Mouse (Mus musculus): Measurements from ENCODE around the gene Ank3.

Ank3 gene

DNA sequence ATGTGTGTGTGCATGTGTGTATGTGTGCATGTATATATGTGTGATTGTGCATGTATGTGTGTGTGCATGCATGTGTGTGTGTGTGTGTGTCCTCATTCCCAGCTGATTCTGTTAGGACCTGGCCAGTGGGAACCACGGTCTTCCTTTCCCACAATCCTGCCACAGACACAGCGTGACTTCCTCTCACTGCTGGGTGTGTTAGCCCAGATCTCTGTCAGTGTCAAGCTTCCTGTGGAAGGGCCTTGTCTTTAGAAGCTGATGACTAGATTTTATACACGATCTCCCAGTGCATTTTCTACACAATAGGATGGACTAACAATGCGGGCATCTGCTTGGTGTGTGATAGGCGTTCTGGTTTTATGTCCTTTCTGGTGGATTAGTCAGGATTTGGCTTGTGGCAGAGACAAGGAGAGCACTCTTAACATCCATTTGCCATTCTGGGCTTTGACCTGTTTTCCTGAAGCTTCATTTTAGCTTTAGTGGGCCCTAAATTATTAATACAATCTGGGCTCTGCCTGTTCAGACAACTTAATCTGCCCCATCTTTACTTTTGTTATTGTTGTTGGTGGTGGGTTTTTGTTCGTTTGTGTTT lies 322.4 kb downstream of the Ank3 start:
- DNase-seq (ENCODE audit: low spot score), result no peak

- DNase-seq (ENCODE audit: low spot score), result no peak
Observed at GRCm38 (mm10) chr10:69724159-69724558, 325.6 kb downstream of the Ank3 start.

DNA sequence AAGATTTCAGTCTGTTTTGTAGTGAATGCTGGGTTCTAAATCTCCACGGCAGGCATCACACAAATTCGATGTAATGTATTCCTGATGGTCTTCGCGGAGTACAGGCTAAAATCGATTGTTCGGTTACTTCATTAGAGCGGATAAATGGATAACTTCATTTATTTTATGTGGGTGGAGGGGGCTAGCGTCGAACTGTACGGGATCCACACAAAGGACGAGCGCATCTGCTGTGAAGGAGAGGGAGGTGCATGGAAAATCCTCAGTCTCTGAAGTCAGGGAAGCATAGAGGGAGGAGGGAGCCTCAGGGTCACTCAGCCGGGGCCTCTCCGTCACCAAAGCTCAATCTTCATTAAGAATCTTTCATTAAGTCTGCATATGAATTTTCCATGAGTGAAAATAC lies 326.5 kb downstream of the Ank3 start:
- DNase-seq (ENCODE audit: low spot score), result no peak

GRCm38 (mm10) chr10:69726265-69726664 lies 327.7 kb downstream of the Ank3 start:
- no peak for DNase-seq (ENCODE audit: low spot score)

- DNase-seq (ENCODE audit: low spot score), result no peak
Observed at GRCm38 (mm10) chr10:69726806-69727205, 328.2 kb downstream of the Ank3 start.

GRCm38 (mm10) chr10:69728876-69729275 lies 330.3 kb downstream of the Ank3 start:
- DNase-seq (ENCODE audit: low spot score), result no peak

DNA sequence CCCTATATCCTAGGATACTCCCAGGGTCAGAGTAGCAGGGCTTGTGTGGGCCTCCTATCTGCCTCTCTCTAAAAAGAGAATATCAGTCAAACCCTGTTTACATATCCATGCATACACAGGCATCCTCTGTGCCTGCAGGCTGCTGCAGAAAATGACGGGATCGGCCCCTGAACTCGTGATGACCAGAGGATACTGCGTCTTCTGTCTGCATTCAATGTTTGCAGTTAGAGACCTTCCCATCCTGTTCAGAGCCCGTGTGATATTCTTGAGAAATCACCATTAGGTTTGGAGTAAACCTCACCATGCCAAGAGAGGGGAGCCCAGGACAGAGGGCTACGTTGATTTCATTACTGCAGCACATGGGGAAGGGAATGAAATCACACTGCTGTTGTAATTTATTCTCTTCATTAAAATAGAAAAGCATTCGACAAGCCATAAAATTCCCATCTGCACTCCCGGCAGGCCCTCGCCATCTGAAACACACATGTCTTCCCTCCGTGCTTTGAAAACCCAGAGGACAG lies 331.8 kb downstream of the Ank3 start:
- DNase-seq (ENCODE audit: low spot score), result no peak

- DNase-seq (ENCODE audit: low spot score), result no peak
Observed at GRCm38 (mm10) chr10:69731341-69731740, 332.8 kb downstream of the Ank3 start.

- DNase-seq (ENCODE audit: low spot score), result no peak
Observed at GRCm38 (mm10) chr10:69731863-69732262, 333.3 kb downstream of the Ank3 start.

- DNase-seq (ENCODE audit: low spot score), result no peak
Observed at GRCm38 (mm10) chr10:69736241-69736640, 337.7 kb downstream of the Ank3 start.

GRCm38 (mm10) chr10:69738741-69739271 lies 340.2 kb downstream of the Ank3 start:
- DNase-seq (ENCODE audit: low spot score), result peak; percentile 63

DNA sequence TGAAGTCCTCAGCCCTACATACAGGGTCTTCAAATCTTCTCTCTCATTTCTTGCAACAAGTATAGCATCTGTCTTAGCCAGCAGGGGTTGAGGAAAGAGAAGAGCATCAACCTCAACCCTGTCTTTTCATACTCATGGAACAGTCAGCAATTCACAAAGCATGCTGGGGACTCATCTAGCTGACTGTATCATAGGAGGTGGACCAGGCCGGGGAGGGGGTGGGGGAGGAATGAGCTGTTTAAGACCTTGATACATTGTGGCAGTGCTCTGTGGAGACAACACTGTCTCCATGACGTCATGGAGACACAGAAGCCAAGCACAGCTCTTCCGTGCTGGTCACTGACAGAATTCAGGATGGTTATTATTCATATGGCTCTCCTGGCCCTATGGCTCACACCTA lies 344.0 kb downstream of the Ank3 start:
- no peak for DNase-seq (ENCODE audit: low spot score)

DNA sequence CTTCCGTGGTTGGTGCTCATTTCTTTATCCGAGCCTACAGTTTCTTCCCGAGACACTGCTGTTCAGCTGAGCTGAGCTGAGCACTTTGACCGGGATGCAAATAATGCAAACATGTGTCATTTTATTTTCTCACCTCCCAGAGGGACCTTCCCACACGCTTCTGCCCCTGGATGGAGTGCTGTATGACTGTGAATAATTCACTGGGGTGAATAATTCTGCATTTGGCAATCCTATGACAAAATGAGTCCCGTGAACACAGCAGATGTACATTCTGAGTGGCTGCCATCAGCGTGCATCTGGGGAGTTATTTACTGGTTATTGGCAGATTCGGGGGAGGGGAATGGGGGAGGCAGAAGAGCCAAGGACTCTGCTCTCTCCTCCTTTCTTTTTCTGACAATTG lies 345.6 kb downstream of the Ank3 start:
- no peak for DNase-seq (ENCODE audit: low spot score)

- DNase-seq (ENCODE audit: low spot score), result no peak
Observed at GRCm38 (mm10) chr10:69744871-69745270, 346.3 kb downstream of the Ank3 start.

GRCm38 (mm10) chr10:69746322-69746721 lies 347.7 kb downstream of the Ank3 start:
- DNase-seq (ENCODE audit: low spot score), result no peak

DNA sequence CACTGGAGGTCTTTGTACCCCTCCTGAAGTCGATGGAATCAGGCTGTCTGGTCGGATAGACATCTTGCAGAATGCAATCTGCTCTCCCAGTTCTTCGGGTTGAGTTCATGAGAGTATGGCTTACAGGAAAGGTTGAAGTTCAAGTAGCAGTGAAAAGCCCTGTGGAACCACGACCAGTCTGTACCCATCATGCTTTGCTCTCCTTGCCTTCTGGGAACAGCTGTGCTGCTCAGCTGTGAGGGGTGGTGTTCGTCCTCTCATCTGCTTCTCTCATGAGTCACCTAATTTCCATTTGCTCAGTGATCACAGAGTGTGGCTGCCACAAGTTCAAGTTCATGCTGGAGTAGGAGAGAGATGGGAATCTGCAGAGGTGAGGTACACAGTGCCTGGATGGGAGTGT lies 348.2 kb downstream of the Ank3 start:
- no peak for DNase-seq (ENCODE audit: low spot score)

- peak; percentile 29 for DNase-seq (ENCODE audit: low spot score)
Observed at GRCm38 (mm10) chr10:69751416-69751815, 352.8 kb downstream of the Ank3 start.

GRCm38 (mm10) chr10:69753464-69753863 lies 354.9 kb downstream of the Ank3 start:
- DNase-seq (ENCODE audit: low spot score), result peak; percentile 54

DNA sequence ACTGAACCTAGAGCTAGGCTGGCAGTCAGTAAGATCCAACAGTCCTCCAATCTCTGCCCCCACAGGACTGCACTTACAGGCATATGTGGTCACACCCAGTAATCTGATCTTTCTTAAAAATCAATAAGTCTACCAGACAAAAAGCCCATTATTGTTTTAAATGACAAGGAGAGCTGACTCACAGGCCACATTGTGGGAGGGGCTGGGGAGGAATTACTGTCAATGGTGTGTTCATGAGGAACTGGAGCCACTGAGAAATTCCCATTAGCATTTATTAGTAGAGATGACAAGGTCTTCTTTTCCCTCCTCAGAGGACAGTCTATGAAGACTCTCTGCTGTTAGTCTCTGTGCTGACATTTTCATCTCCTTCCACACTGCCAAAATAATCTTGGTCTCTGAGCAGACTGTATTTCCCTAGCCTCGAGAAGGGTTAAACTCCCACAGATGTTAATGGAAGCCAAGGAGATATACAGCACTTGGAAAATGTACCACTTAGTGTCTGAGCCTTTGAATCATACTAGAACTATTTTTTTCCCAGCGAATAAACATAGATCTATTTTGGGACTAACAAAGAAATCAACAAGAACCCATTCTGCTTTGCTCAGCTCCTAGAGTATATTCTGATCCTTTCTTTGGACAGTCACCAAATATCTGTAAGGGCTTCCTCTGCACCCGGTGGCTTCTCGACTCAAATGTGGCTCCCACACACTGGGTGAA lies 358.5 kb downstream of the Ank3 start:
- no peak for DNase-seq (ENCODE audit: low spot score)

DNA sequence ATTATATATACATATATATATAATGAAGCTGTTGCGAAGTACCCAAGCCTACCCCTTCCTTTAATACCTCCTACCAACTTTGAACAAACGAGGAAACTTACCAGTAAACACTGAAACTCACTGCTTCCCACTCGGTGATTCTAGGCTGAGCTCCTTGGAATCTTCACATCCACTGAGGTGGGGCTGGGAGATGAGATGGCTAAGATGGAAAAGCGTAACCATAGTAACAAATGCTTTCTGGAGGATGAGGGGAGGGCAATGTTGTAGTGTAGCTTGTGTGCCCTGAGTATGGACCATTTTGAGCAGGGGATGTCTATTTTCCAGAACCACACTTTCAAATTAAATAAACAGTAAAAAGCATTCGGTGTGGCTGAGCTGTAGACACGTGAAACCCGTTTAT lies 364.4 kb downstream of the Ank3 start:
- no peak for DNase-seq (ENCODE audit: low spot score)

- no peak for DNase-seq (ENCODE audit: low spot score)
Observed at GRCm38 (mm10) chr10:69764402-69764801, 365.8 kb downstream of the Ank3 start.

GRCm38 (mm10) chr10:69777065-69777645 lies 378.6 kb downstream of the Ank3 start:
- no peak for DNase-seq (ENCODE audit: low spot score)

- DNase-seq (ENCODE audit: low spot score), result no peak
Observed at GRCm38 (mm10) chr10:69777736-69778135, 379.2 kb downstream of the Ank3 start.

All from embryo, embryonic 10 days (tissue).